Mouse (Mus musculus) testis, adult 2 months (tissue): ENCODE measurements around the gene Rybp. TPM values are rescaled to one million over a fixed set of nuclear protein-coding genes. Genes with fewer than 3 reads are reported as not detected.

Experiments used
- H3K27ac ChIP-seq: fragments of 200-500 bp; 2 replicates; pipeline ENCODE4 v1.5.1; 2012; ENCODE audit warnings: low read depth, low read length; ENCODE audit not compliant: control insufficient read depth, insufficient read depth
- H3K27me3 ChIP-seq: fragments of 200-500 bp; 2 replicates; pipeline ENCODE4 v1.6.1; 2012; ENCODE audit warnings: mild to moderate bottlenecking, low read length, moderate library complexity; ENCODE audit not compliant: control insufficient read depth, insufficient read depth
- H3K36me3 ChIP-seq: fragments of 200-500 bp; 2 replicates; pipeline ENCODE4 v1.6.1; 2012; ENCODE audit warnings: mild to moderate bottlenecking, low read length; ENCODE audit not compliant: control insufficient read depth, insufficient read depth
- H3K4me1 ChIP-seq: fragments of 200-500 bp; 2 replicates; pipeline ENCODE4 v1.6.1; 2012; ENCODE audit warnings: low read length; ENCODE audit not compliant: control insufficient read depth, insufficient read depth
- H3K4me3 ChIP-seq: fragments of 200-500 bp; 2 replicates; pipeline ENCODE4 v1.5.1; 2012; ENCODE audit warnings: low read depth, mild to moderate bottlenecking, low read length, moderate library complexity, mixed read lengths; ENCODE audit not compliant: control insufficient read depth
- CTCF ChIP-seq: fragments of 200-500 bp; IDR thresholded peaks from 2 replicates; pipeline ENCODE4 v1.5.1; 2012; ENCODE audit warnings: low read depth, mild to moderate bottlenecking, inconsistent platforms, low read length, moderate library complexity; ENCODE audit not compliant: control insufficient read depth, insufficient read depth, insufficient replicate concordance
- POLR2A ChIP-seq: fragments of 200-500 bp; IDR thresholded peaks from 2 replicates; pipeline ENCODE4 v1.6.1; 2012; ENCODE audit warnings: low read depth, mild to moderate bottlenecking, inconsistent platforms, low read length, moderate library complexity; ENCODE audit not compliant: control insufficient read depth
- polyA plus RNA-seq: library from polyadenylated mRNA; depleted of rRNA; stranded (reverse); fragments of >200 nt; gene quantifications from 2 replicates; pipeline ENCODE4 v1.2.3, GENCODE M21; 2012

Gene Rybp
- polyA plus RNA-seq, 1 experiment: 43.4 TPM

GRCm38 (mm10) chr6:100286573-100287333, 532 bp downstream of the Rybp start:
- H3K4me3 ChIP-seq: peak overlapping the region; percentile 89
- H3K27me3 ChIP-seq: no peaks in the 10 kb centered on the region
- H3K4me1 ChIP-seq: peaks cover 6% of the 10 kb centered on the region
- no peak for TF ChIP-seq CTCF
- no peak for TF ChIP-seq POLR2A
- H3K27ac ChIP-seq: peak overlapping the region; percentile 74
- no peaks in the 10 kb centered on the region for H3K36me3 ChIP-seq

- Histone ChIP-seq H3K27me3 (no peaks in the 10 kb centered on the region), H3K36me3 (no peaks in the 10 kb centered on the region), H3K4me1 (peaks cover 6% of the 10 kb centered on the region), H3K27ac (0 out of 2 replicates have a peak overlapping the region, but pooled peaks have one; percentile 25), H3K4me3 (peak overlapping the region; percentile 85)
- TF ChIP-seq CTCF (no peak), POLR2A (no peak)
Measured at GRCm38 (mm10) chr6:100285985-100286572, 1.2 kb downstream of the Rybp start.

- H3K27ac ChIP-seq: no peak overlapping the region
- no peak overlapping the region for H3K4me3 ChIP-seq
- no peaks in the 10 kb centered on the region; the same call in 1 of the 2 replicates for H3K36me3 ChIP-seq
- TF ChIP-seq CTCF (no peak), POLR2A (no peak)
- no peaks in the 10 kb centered on the region for H3K4me1 ChIP-seq
- H3K27me3 ChIP-seq: no peaks in the 10 kb centered on the region
Measured at GRCm38 (mm10) chr6:100278841-100279240, 8.4 kb downstream of the Rybp start.

GRCm38 (mm10) chr6:100276344-100276743, 10.9 kb downstream of the Rybp start:
- H3K4me3 ChIP-seq: no peak overlapping the region
- H3K27ac ChIP-seq: no peak overlapping the region
- H3K4me1 ChIP-seq: 0 out of 2 replicates have a peak, but pooled peaks cover 2% of the 10 kb centered on the region
- TF ChIP-seq POLR2A (no peak), CTCF (no peak)
- no peaks in the 10 kb centered on the region; the same call in 1 of the 2 replicates for H3K36me3 ChIP-seq
- H3K27me3 ChIP-seq: no peaks in the 10 kb centered on the region

GRCm38 (mm10) chr6:100275643-100276042, 11.6 kb downstream of the Rybp start:
- no peak for TF ChIP-seq POLR2A
- TF ChIP-seq CTCF: no peak
- H3K4me1 ChIP-seq: 0 out of 2 replicates have a peak, but pooled peaks cover 2% of the 10 kb centered on the region
- no peak overlapping the region for H3K27ac ChIP-seq
- H3K4me3 ChIP-seq: no peak overlapping the region
- no peaks in the 10 kb centered on the region; the same call in 1 of the 2 replicates for H3K36me3 ChIP-seq
- H3K27me3 ChIP-seq: no peaks in the 10 kb centered on the region

GRCm38 (mm10) chr6:100273556-100273955, 13.7 kb downstream of the Rybp start:
- Histone ChIP-seq H3K4me3 (no peak overlapping the region), H3K36me3 (no peaks in the 10 kb centered on the region), H3K4me1 (0 out of 2 replicates have a peak, but pooled peaks cover 2% of the 10 kb centered on the region), H3K27ac (no peak overlapping the region), H3K27me3 (no peaks in the 10 kb centered on the region)
- TF ChIP-seq CTCF (no peak), POLR2A (no peak)

GRCm38 (mm10) chr6:100271992-100272391, 15.3 kb downstream of the Rybp start:
- H3K4me3 ChIP-seq: no peak overlapping the region
- TF ChIP-seq CTCF: no peak
- no peak overlapping the region for H3K27ac ChIP-seq
- H3K36me3 ChIP-seq: no peaks in the 10 kb centered on the region
- 0 out of 2 replicates have a peak, but pooled peaks cover 2% of the 10 kb centered on the region for H3K4me1 ChIP-seq
- H3K27me3 ChIP-seq: no peaks in the 10 kb centered on the region
